In the genomic region with DNA sequence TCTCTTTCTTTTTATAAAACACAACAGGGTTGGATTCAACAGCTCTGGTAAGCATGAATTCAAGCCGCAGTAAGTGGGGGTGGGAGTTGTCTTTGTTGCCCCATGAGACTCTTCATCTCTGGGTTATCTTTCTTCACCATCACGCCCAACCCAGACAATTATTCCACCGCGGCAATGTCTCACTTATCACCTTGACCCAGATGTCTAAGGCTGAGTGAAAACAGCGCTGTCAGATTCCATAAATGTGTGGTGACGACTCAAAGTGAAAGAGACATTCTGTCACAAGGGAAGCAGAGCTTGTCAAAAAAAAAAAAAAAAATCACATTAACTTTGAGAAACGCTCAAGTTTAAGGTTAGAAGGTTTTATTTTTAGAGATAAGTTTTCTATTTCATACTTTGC, we compare ENCODE assay signal across 1 mouse cellular context.
A peak's percentile ranks its signal among the peaks of the same experiment; 100 is the strongest.
TF ChIP-seq lines count a peak whose summit lies in the region.

No protein-coding gene starts in this region.

TF ChIP-seq in CH12.LX, 34 proteins besides CTCF, POLR2A, EP300 and RAD21 (continued from another document):
- 0 out of 2 replicates have a peak, but pooled peaks have one; percentile 64 for TF ChIP-seq MAZ (IDR thresholded peaks at IDR 0.05; ENCODE audit: low read depth, low read length)
- no peak for TF ChIP-seq TBP (conservative IDR thresholded peaks at IDR 0.05; ENCODE audit: low read depth, low read length)
- peak; percentile 75 for TF ChIP-seq BHLHE40 (IDR thresholded peaks at IDR 0.05; ENCODE audit: low read depth, low read length)
- no peak for TF ChIP-seq USF2 (conservative IDR thresholded peaks at IDR 0.05; ENCODE audit: low read depth, low read length)
- peak; percentile 92 for TF ChIP-seq ETS1 (conservative IDR thresholded peaks at IDR 0.05; ENCODE audit: low read depth, low read length)
- no peak; the same call in 1 of the 2 replicates for TF ChIP-seq MXI1 (IDR thresholded peaks at IDR 0.05; ENCODE audit: low read depth, low read length)
- TF ChIP-seq ZC3H11A (IDR thresholded peaks at IDR 0.05; ENCODE audit: low read depth, low read length): no peak
- TF ChIP-seq JUND (conservative IDR thresholded peaks at IDR 0.05; ENCODE audit: low read depth, low read length): peak; percentile 97
- TF ChIP-seq MYC (IDR thresholded peaks at IDR 0.05; ENCODE audit: low read depth, low read length): 0 out of 2 replicates have a peak, but pooled peaks have one; percentile 62
- TF ChIP-seq TCF12 (IDR thresholded peaks at IDR 0.05; ENCODE audit: low read depth, low read length): peak; percentile 93
- no peak for TF ChIP-seq CHD1 (IDR thresholded peaks at IDR 0.05; ENCODE audit: low read depth, low read length)
- 0 out of 2 replicates have a peak, but pooled peaks have one; percentile 64 for TF ChIP-seq MAFK (IDR thresholded peaks at IDR 0.05; ENCODE audit: insufficient replicate concordance, low read length)
- TF ChIP-seq ZNF384 (IDR thresholded peaks at IDR 0.05; ENCODE audit: low read depth, low read length): peak; percentile 99
- TF ChIP-seq KAT2A (IDR thresholded peaks at IDR 0.05; ENCODE audit: insufficient replicate concordance, low read length): no peak
TF ChIP-seq in CH12.LX: peak in this region for 18.
